Mouse (Mus musculus): ENCODE measurements around the gene Rnf34. TPM values are rescaled to one million over a fixed set of nuclear protein-coding genes. Genes with fewer than 3 reads are reported as not detected.

Gene Rnf34
- polyA plus RNA-seq (2014; fragmentation: Nextera tagmentation; extraction: Ambion mirVana) = 32.4 and 36.0 TPM in 2 replicates

- peak within 1 kb of the TSS; percentile 88 for H3K4me3 ChIP-seq (ENCODE audit: low read depth, low read length)
- no peaks in the 10 kb centered on the region for H3K9me3 ChIP-seq (replicated peaks; ENCODE audit: control insufficient read depth, low read length)
- H3K36me3 ChIP-seq (ENCODE audit: control insufficient read depth, insufficient read depth, low read length) = no peaks in the 10 kb centered on the region
- peak within 1 kb of the TSS; percentile 85 for H3K4me2 ChIP-seq
- ATAC-seq (replicated peaks; ENCODE audit: insufficient number of reproducible peaks, low FRiP score, low TSS enrichment) = peak; percentile 100
- peaks cover 8% of the 10 kb centered on the region; the same call in 1 of the 2 replicates for H3K4me1 ChIP-seq (ENCODE audit: control insufficient read depth, insufficient read depth, low read length)
- peak within 1 kb of the TSS; percentile 95 for H3K27ac ChIP-seq (ENCODE audit: low read depth, low read length)
- no peaks in the 10 kb centered on the region for H3K27me3 ChIP-seq (ENCODE audit: control insufficient read depth, insufficient read depth, low read length)
- WGBS (ENCODE audit: insufficient replicate concordance) = under 1% methylated on average over 60 of the region's 61 CpGs
- peak within 1 kb of the TSS; percentile 98 for H3K9ac ChIP-seq (ENCODE audit: low read depth, low read length)
These were observed at the start of gene Rnf34 for GRCm38 (mm10) chr5:122849521-122850318. TSS of gene Rnf34 (plus strand) at chr5:122850048.

- no peaks in the 10 kb centered on the region for H3K9me3 ChIP-seq (replicated peaks; ENCODE audit: control insufficient read depth, low read length)
- no peak for ATAC-seq (replicated peaks; ENCODE audit: insufficient number of reproducible peaks, low FRiP score, low TSS enrichment)
- no peak overlapping the region for H3K27ac ChIP-seq (ENCODE audit: low read depth, low read length)
These were observed 49.4 kb upstream of the Rnf34 start for GRCm38 (mm10) chr5:122800345-122801010.

GRCm38 (mm10) chr5:122801684-122802083, 48.2 kb upstream of the Rnf34 start:
- H3K27ac ChIP-seq (ENCODE audit: low read depth, low read length) = no peak overlapping the region
- 96% methylated on average over 8 of the region's 8 CpGs for WGBS (ENCODE audit: insufficient replicate concordance)
- ATAC-seq (replicated peaks; ENCODE audit: insufficient number of reproducible peaks, low FRiP score, low TSS enrichment) = no peak
- H3K27me3 ChIP-seq (ENCODE audit: control insufficient read depth, insufficient read depth, low read length) = no peaks in the 10 kb centered on the region
- H3K9ac ChIP-seq (ENCODE audit: low read depth, low read length) = no peak overlapping the region
- peaks cover 63% of the 10 kb centered on the region for H3K36me3 ChIP-seq (ENCODE audit: control insufficient read depth, insufficient read depth, low read length)
- H3K4me3 ChIP-seq (ENCODE audit: low read depth, low read length) = no peak overlapping the region
- peaks cover 23% of the 10 kb centered on the region for H3K4me1 ChIP-seq (ENCODE audit: control insufficient read depth, insufficient read depth, low read length)
- no peak overlapping the region for H3K4me2 ChIP-seq
- no peaks in the 10 kb centered on the region for H3K9me3 ChIP-seq (replicated peaks; ENCODE audit: control insufficient read depth, low read length)

More at GRCm38 (mm10) chr5:122800345-122801010, 49.4 kb upstream of the Rnf34 start:
- peaks cover 23% of the 10 kb centered on the region for H3K4me1 ChIP-seq (ENCODE audit: control insufficient read depth, insufficient read depth, low read length)
- H3K27me3 ChIP-seq (ENCODE audit: control insufficient read depth, insufficient read depth, low read length) = no peaks in the 10 kb centered on the region
- no peak overlapping the region for H3K4me2 ChIP-seq
- 80% methylated on average over 13 of the region's 13 CpGs for WGBS (ENCODE audit: insufficient replicate concordance)
- H3K9ac ChIP-seq (ENCODE audit: low read depth, low read length) = no peak overlapping the region
- no peak overlapping the region for H3K4me3 ChIP-seq (ENCODE audit: low read depth, low read length)
- peaks cover 59% of the 10 kb centered on the region for H3K36me3 ChIP-seq (ENCODE audit: control insufficient read depth, insufficient read depth, low read length)

GRCm38 (mm10) chr5:122802706-122803105, 47.1 kb upstream of the Rnf34 start:
- H3K27me3 ChIP-seq (ENCODE audit: control insufficient read depth, insufficient read depth, low read length) = no peaks in the 10 kb centered on the region
- no peak for ATAC-seq (replicated peaks; ENCODE audit: insufficient number of reproducible peaks, low FRiP score, low TSS enrichment)
- no peaks in the 10 kb centered on the region for H3K9me3 ChIP-seq (replicated peaks; ENCODE audit: control insufficient read depth, low read length)
- H3K9ac ChIP-seq (ENCODE audit: low read depth, low read length) = no peak overlapping the region
- peaks cover 23% of the 10 kb centered on the region for H3K4me1 ChIP-seq (ENCODE audit: control insufficient read depth, insufficient read depth, low read length)
- H3K36me3 ChIP-seq (ENCODE audit: control insufficient read depth, insufficient read depth, low read length) = peaks cover 63% of the 10 kb centered on the region
- no peak overlapping the region for H3K4me3 ChIP-seq (ENCODE audit: low read depth, low read length)
- 83% methylated on average over 9 of the region's 9 CpGs for WGBS (ENCODE audit: insufficient replicate concordance)
- H3K4me2 ChIP-seq = no peak overlapping the region
- H3K27ac ChIP-seq (ENCODE audit: low read depth, low read length) = no peak overlapping the region; the same call in 1 of the 2 replicates

- H3K4me2 ChIP-seq = no peak overlapping the region
- 72% methylated on average over 3 of the region's 3 CpGs for WGBS (ENCODE audit: insufficient replicate concordance)
- no peaks in the 10 kb centered on the region for H3K9me3 ChIP-seq (replicated peaks; ENCODE audit: control insufficient read depth, low read length)
- no peak for ATAC-seq (replicated peaks; ENCODE audit: insufficient number of reproducible peaks, low FRiP score, low TSS enrichment)
- H3K4me3 ChIP-seq (ENCODE audit: low read depth, low read length) = no peak overlapping the region
- no peaks in the 10 kb centered on the region for H3K27me3 ChIP-seq (ENCODE audit: control insufficient read depth, insufficient read depth, low read length)
- H3K4me1 ChIP-seq (ENCODE audit: control insufficient read depth, insufficient read depth, low read length) = 0 out of 2 replicates have a peak, but pooled peaks cover 6% of the 10 kb centered on the region
- H3K9ac ChIP-seq (ENCODE audit: low read depth, low read length) = no peak overlapping the region
- peaks cover 50% of the 10 kb centered on the region for H3K36me3 ChIP-seq (ENCODE audit: control insufficient read depth, insufficient read depth, low read length)
- H3K27ac ChIP-seq (ENCODE audit: low read depth, low read length) = no peak overlapping the region
These were observed 44.3 kb upstream of the Rnf34 start for GRCm38 (mm10) chr5:122805503-122805902.

- peaks cover 59% of the 10 kb centered on the region for H3K36me3 ChIP-seq (ENCODE audit: control insufficient read depth, insufficient read depth, low read length)
- no peaks in the 10 kb centered on the region for H3K27me3 ChIP-seq (ENCODE audit: control insufficient read depth, insufficient read depth, low read length)
- H3K4me2 ChIP-seq = no peak overlapping the region
- no peak overlapping the region for H3K9ac ChIP-seq (ENCODE audit: low read depth, low read length)
- H3K27ac ChIP-seq (ENCODE audit: low read depth, low read length) = no peak overlapping the region
- H3K4me3 ChIP-seq (ENCODE audit: low read depth, low read length) = no peak overlapping the region
- WGBS (ENCODE audit: insufficient replicate concordance) = 91% methylated on average over 9 of the region's 9 CpGs
- no peaks in the 10 kb centered on the region for H3K4me1 ChIP-seq (ENCODE audit: control insufficient read depth, insufficient read depth, low read length)
- H3K9me3 ChIP-seq (replicated peaks; ENCODE audit: control insufficient read depth, low read length) = no peaks in the 10 kb centered on the region
- no peak for ATAC-seq (replicated peaks; ENCODE audit: insufficient number of reproducible peaks, low FRiP score, low TSS enrichment)
These were observed 38.3 kb upstream of the Rnf34 start for GRCm38 (mm10) chr5:122811364-122812079.

- H3K27me3 ChIP-seq (ENCODE audit: control insufficient read depth, insufficient read depth, low read length) = no peaks in the 10 kb centered on the region
- H3K9me3 ChIP-seq (replicated peaks; ENCODE audit: control insufficient read depth, low read length) = no peaks in the 10 kb centered on the region
- ATAC-seq (replicated peaks; ENCODE audit: insufficient number of reproducible peaks, low FRiP score, low TSS enrichment) = no peak
- 81% methylated on average over 3 of the region's 3 CpGs for WGBS (ENCODE audit: insufficient replicate concordance)
- no peak overlapping the region for H3K27ac ChIP-seq (ENCODE audit: low read depth, low read length)
- H3K4me1 ChIP-seq (ENCODE audit: control insufficient read depth, insufficient read depth, low read length) = no peaks in the 10 kb centered on the region
- H3K9ac ChIP-seq (ENCODE audit: low read depth, low read length) = no peak overlapping the region
- no peak overlapping the region for H3K4me3 ChIP-seq (ENCODE audit: low read depth, low read length)
- H3K4me2 ChIP-seq = no peak overlapping the region
- H3K36me3 ChIP-seq (ENCODE audit: control insufficient read depth, insufficient read depth, low read length) = peaks cover 61% of the 10 kb centered on the region
These were observed 37.1 kb upstream of the Rnf34 start for GRCm38 (mm10) chr5:122812699-122813098.

GRCm38 (mm10) chr5:122820777-122821523, 28.9 kb upstream of the Rnf34 start, which contains the start of gene Anapc5:
TSS of gene Anapc5 (minus strand) at chr5:122821339.
- Histone ChIP-seq H3K4me3 (ENCODE audit: low read depth, low read length) (peak within 1 kb of the TSS; percentile 85), H3K27ac (ENCODE audit: low read depth, low read length) (peak within 1 kb of the TSS; percentile 98), H3K9ac (ENCODE audit: low read depth, low read length) (peak within 1 kb of the TSS; percentile 95), H3K9me3 (replicated peaks; ENCODE audit: control insufficient read depth, low read length) (no peaks in the 10 kb centered on the region), H3K4me2 (peak within 1 kb of the TSS; percentile 71), H3K27me3 (ENCODE audit: control insufficient read depth, insufficient read depth, low read length) (no peaks in the 10 kb centered on the region), H3K36me3 (ENCODE audit: control insufficient read depth, insufficient read depth, low read length) (peaks cover 27% of the 10 kb centered on the region), H3K4me1 (ENCODE audit: control insufficient read depth, insufficient read depth, low read length) (peaks cover 5% of the 10 kb centered on the region)
- WGBS (ENCODE audit: insufficient replicate concordance) = under 1% methylated on average over 55 of the region's 55 CpGs
- ATAC-seq (replicated peaks; ENCODE audit: insufficient number of reproducible peaks, low FRiP score, low TSS enrichment) = peak; percentile 99
